Mouse (Mus musculus): ENCODE data around the gene Gpa33. TPM values are rescaled to one million over a fixed set of nuclear protein-coding genes. Genes with fewer than 3 reads are reported as not detected.

Gene Gpa33
- polyA plus RNA-seq, 1 experiment from 2014 or later: 0.25 TPM

DNA sequence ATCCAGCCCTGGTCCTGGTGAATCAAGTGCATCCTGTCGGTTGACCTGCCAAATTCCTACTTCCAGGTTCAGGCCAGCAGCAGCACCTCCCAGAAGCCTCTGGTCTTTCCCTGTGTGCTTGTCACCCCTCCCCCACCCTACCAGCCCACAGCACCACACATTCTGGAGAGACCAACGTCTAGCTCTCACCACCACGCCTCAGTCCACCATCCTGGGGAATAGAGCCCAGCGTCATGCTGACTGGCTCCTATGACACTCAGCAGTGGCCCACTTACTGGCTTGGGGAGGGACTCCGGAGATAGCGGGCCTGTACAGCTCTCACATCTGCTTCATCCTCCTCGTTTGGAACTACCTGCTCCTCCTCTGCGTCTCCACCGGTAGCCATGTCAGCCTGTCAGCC lies 3.2 kb upstream of the Gpa33 start:
- 0 out of 2 replicates have a peak, but pooled peaks have one; percentile 14 for ATAC-seq (ENCODE audit: low read depth)
- H3K4me2 ChIP-seq (ENCODE audit: low read depth, low read length): peak overlapping the region; percentile 41
- no peak overlapping the region for H3K9ac ChIP-seq (ENCODE audit: low read length)
- WGBS: 38% methylated on average over 9 of the region's 9 CpGs
- H3K9me3 ChIP-seq (ENCODE audit: control insufficient read depth, low read length): no peaks in the 10 kb centered on the region
- H3K27ac ChIP-seq (ENCODE audit: low read length): no peak overlapping the region
- peaks cover 12% of the 10 kb centered on the region for H3K4me1 ChIP-seq (replicated peaks; ENCODE audit: control insufficient read depth, insufficient read depth, low read length)
- peak overlapping the region; percentile 13 for H3K4me3 ChIP-seq (ENCODE audit: low read length)
- no peaks in the 10 kb centered on the region for H3K27me3 ChIP-seq (ENCODE audit: control insufficient read depth, insufficient read depth, low read depth, low read length)
- no peaks in the 10 kb centered on the region for H3K36me3 ChIP-seq (ENCODE audit: control insufficient read depth, insufficient read depth, low read length)

DNA sequence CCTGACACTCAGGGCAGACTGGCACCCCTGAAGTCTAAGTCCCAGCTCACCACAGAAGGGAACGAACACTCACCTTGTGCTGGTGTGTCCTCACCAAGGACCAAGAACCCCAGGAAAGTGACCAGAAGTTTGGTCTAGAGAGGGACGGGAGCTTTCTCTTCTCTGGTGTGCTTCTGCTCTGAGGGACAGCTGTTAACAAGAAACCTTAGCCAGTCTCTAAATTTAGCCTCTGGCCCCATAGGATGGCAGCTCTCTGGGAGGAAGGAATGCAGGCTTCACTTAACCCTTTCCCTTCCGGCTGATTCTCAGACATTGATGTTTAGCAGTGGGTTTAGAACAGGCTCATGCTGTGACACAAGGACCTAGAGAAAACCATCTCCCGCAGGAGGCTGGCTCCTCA lies 2.3 kb upstream of the Gpa33 start, which contains the start of gene Dusp27:
Dusp27 (minus strand) TSS at position 204 of the 400 bp plus-strand sequence.
- peak within 1 kb of the TSS; percentile 41 for H3K4me2 ChIP-seq (ENCODE audit: low read depth, low read length)
- H3K36me3 ChIP-seq (ENCODE audit: control insufficient read depth, insufficient read depth, low read length): no peaks in the 10 kb centered on the region
- H3K4me3 ChIP-seq (ENCODE audit: low read length): peak within 1 kb of the TSS; percentile 13
- H3K27ac ChIP-seq (ENCODE audit: low read length): 0 out of 2 replicates have a peak within 1 kb of the TSS, but pooled peaks have one; percentile 15
- ATAC-seq (ENCODE audit: low read depth): no peak
- H3K9ac ChIP-seq (ENCODE audit: low read length): peak within 1 kb of the TSS; percentile 35
- H3K4me1 ChIP-seq (replicated peaks; ENCODE audit: control insufficient read depth, insufficient read depth, low read length): peaks cover 14% of the 10 kb centered on the region
- H3K9me3 ChIP-seq (ENCODE audit: control insufficient read depth, low read length): no peaks in the 10 kb centered on the region
- H3K27me3 ChIP-seq (ENCODE audit: control insufficient read depth, insufficient read depth, low read depth, low read length): no peaks in the 10 kb centered on the region
- 20% methylated on average over 4 of the region's 4 CpGs for WGBS

DNA sequence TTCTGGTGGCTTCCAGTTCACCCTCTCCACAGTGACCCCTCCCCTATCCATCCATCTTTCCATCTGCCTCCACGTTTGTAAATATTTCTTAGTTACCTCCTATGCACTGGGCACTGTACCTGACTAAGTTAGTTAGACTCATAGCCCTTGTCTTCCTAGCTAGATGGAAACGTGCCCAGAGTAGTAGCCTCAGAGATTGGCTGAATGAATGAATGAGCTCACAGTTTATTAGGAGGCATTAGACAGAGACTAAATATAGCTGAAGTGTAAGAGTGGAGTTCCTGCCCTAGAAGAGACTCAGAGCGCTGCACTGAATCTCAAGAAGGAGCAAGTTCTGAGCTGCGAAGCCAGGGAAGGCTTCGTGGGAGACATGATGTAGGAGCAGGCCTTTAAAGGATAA lies 1.5 kb upstream of the Gpa33 start:
- H3K4me3 ChIP-seq (ENCODE audit: low read length): no peak overlapping the region
- no peaks in the 10 kb centered on the region for H3K9me3 ChIP-seq (ENCODE audit: control insufficient read depth, low read length)
- no peak overlapping the region for H3K27ac ChIP-seq (ENCODE audit: low read length)
- H3K4me2 ChIP-seq (ENCODE audit: low read depth, low read length): no peak overlapping the region
- ATAC-seq (ENCODE audit: low read depth): no peak
- no peaks in the 10 kb centered on the region for H3K36me3 ChIP-seq (ENCODE audit: control insufficient read depth, insufficient read depth, low read length)
- WGBS: 79% methylated on average over 5 of the region's 5 CpGs
- no peaks in the 10 kb centered on the region for H3K27me3 ChIP-seq (ENCODE audit: control insufficient read depth, insufficient read depth, low read depth, low read length)
- peaks cover 14% of the 10 kb centered on the region for H3K4me1 ChIP-seq (replicated peaks; ENCODE audit: control insufficient read depth, insufficient read depth, low read length)
- H3K9ac ChIP-seq (ENCODE audit: low read length): no peak overlapping the region

DNA sequence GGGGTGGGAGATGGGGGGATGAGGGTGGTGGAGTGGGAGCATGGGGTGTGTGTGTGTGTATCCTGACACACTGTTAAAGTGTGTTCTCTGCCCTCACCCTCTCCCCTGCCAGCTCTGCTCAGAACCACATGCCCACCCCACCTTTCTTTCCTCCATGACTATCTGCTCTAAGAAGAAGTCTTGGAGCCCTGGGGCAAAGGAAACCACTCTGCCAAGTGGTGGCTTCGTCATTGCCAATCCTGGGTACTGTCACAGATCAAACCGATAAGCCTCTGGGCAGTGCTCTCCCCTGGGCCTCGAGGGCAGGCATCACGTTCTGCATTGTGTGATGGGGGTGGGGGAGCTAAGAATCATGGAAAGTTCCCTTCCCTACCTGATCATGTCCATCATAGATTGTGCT lies 2.3 kb downstream of the Gpa33 start:
- H3K9ac ChIP-seq (ENCODE audit: low read length): no peak overlapping the region
- H3K4me3 ChIP-seq (ENCODE audit: low read length): no peak overlapping the region
- H3K27me3 ChIP-seq (ENCODE audit: control insufficient read depth, insufficient read depth, low read depth, low read length): no peaks in the 10 kb centered on the region
- WGBS: 32% methylated on average over 4 of the region's 4 CpGs
- no peak overlapping the region for H3K4me2 ChIP-seq (ENCODE audit: low read depth, low read length)
- no peak for ATAC-seq (ENCODE audit: low read depth)
- H3K9me3 ChIP-seq (ENCODE audit: control insufficient read depth, low read length): no peaks in the 10 kb centered on the region
- no peak overlapping the region for H3K27ac ChIP-seq (ENCODE audit: low read length)
- no peaks in the 10 kb centered on the region for H3K36me3 ChIP-seq (ENCODE audit: control insufficient read depth, insufficient read depth, low read length)
- peaks cover 6% of the 10 kb centered on the region; the same call in 1 of the 2 replicates for H3K4me1 ChIP-seq (replicated peaks; ENCODE audit: control insufficient read depth, insufficient read depth, low read length)

DNA sequence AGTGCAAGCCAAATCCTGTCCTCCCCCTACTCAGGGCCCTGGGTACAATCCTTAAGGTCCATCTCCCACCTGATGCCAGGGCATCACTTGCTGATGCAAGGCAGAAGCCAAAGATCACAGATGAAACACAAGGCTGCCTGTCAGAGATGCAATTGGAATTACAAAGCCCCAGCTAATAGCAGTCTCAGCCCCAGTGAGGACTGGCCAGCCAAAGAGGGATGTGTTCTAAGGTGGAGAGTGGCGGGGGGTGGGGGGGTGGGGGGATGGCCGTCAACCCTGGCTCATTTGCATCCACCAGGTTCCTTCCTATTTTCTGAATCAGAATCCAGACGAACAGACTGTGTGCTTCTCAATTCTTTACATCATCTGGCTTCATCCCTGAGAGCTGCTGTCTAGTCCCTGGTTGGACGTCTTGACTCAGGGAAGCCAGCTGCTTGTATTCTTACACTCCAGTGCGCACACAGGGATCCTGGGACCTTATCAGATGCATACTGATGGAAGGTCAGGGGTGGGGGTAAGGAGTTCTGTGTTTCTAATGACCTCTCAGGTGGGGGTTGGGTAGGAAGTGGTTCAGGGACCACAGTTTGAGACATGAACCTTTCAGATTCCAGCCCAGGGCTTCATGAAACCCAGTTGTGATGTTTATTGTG lies 5.2 kb downstream of the Gpa33 start:
- no peaks in the 10 kb centered on the region for H3K9me3 ChIP-seq (ENCODE audit: control insufficient read depth, low read length)
- no peaks in the 10 kb centered on the region for H3K36me3 ChIP-seq (ENCODE audit: control insufficient read depth, insufficient read depth, low read length)
- ATAC-seq (ENCODE audit: low read depth): no peak
- WGBS: 49% methylated on average over 5 of the region's 5 CpGs
- no peaks in the 10 kb centered on the region for H3K27me3 ChIP-seq (ENCODE audit: control insufficient read depth, insufficient read depth, low read depth, low read length)
- no peak overlapping the region for H3K9ac ChIP-seq (ENCODE audit: low read length)
- H3K27ac ChIP-seq (ENCODE audit: low read length): no peak overlapping the region
- peaks cover 2% of the 10 kb centered on the region; the same call in 1 of the 2 replicates for H3K4me1 ChIP-seq (replicated peaks; ENCODE audit: control insufficient read depth, insufficient read depth, low read length)
- no peak overlapping the region for H3K4me2 ChIP-seq (ENCODE audit: low read depth, low read length)
- no peak overlapping the region for H3K4me3 ChIP-seq (ENCODE audit: low read length)

DNA sequence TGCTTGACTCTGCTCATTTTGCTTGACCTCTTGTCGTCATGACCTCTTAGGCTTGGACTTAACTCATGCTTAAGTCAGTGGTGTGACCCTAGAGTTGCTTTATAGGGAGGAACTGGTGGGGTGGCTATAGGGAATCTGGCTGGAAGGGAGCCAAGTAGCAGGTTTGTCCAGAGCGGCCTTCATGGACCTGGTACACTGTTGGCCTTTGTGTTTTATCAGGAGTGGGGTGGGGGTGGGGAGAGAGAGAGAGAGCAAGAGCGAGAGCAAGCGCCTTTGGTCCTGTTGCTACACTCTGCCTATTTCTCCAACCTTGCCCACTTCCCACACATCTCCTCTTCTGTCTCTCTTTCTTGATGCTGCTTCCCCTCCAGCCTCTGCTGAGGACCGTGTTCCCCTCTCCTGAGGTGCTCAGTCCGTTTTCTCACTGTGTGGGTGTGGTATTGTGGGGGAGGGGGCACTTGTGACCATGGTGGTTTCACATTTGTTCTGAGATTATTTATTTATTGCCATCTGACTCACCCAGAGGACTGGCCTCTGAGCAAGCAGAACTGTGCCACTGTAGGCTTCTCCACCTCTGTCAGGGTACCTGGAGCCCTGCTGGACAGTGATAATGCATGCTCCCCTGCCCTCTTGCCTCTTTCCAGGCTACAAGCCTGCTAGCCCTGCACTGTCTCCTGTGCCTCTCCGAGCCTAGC lies 7.4 kb downstream of the Gpa33 start:
- H3K27ac ChIP-seq (ENCODE audit: low read length): no peak overlapping the region
- no peaks in the 10 kb centered on the region for H3K4me1 ChIP-seq (replicated peaks; ENCODE audit: control insufficient read depth, insufficient read depth, low read length)
- no peaks in the 10 kb centered on the region for H3K9me3 ChIP-seq (ENCODE audit: control insufficient read depth, low read length)
- no peak overlapping the region for H3K4me2 ChIP-seq (ENCODE audit: low read depth, low read length)
- no peak overlapping the region for H3K4me3 ChIP-seq (ENCODE audit: low read length)
- no peaks in the 10 kb centered on the region for H3K36me3 ChIP-seq (ENCODE audit: control insufficient read depth, insufficient read depth, low read length)
- no peak for ATAC-seq (ENCODE audit: low read depth)
- H3K9ac ChIP-seq (ENCODE audit: low read length): no peak overlapping the region
- WGBS: 43% methylated on average over 7 of the region's 7 CpGs
- H3K27me3 ChIP-seq (ENCODE audit: control insufficient read depth, insufficient read depth, low read depth, low read length): no peaks in the 10 kb centered on the region

DNA sequence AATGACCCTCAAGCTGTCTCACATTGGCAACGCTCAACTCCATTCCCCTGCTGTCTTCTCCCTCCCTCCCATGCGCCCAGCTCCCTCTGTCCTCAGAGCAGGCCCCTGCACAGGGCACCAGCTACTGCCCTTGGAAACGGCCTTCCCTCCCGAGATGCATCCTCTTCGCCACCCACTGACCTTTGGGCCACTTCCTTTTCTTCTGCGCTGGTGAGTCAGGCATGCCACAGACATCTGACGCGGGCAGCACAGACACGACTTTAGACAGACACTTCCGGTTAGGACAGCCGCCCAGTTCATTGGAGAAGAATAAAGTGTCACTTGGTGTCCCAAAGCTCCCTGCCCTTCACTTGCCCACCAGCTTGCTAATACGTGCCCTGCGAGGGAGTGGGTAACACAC lies 8.1 kb downstream of the Gpa33 start:
- ATAC-seq (ENCODE audit: low read depth): peak; percentile 38; the same call in 1 of the 2 replicates
- no peaks in the 10 kb centered on the region for H3K4me1 ChIP-seq (replicated peaks; ENCODE audit: control insufficient read depth, insufficient read depth, low read length)
- 35% methylated on average over 13 of the region's 13 CpGs for WGBS
- no peak overlapping the region for H3K9ac ChIP-seq (ENCODE audit: low read length)
- H3K36me3 ChIP-seq (ENCODE audit: control insufficient read depth, insufficient read depth, low read length): no peaks in the 10 kb centered on the region
- no peaks in the 10 kb centered on the region for H3K9me3 ChIP-seq (ENCODE audit: control insufficient read depth, low read length)
- H3K27me3 ChIP-seq (ENCODE audit: control insufficient read depth, insufficient read depth, low read depth, low read length): no peaks in the 10 kb centered on the region
- no peak overlapping the region for H3K4me3 ChIP-seq (ENCODE audit: low read length)
- no peak overlapping the region for H3K27ac ChIP-seq (ENCODE audit: low read length)
- H3K4me2 ChIP-seq (ENCODE audit: low read depth, low read length): no peak overlapping the region

DNA sequence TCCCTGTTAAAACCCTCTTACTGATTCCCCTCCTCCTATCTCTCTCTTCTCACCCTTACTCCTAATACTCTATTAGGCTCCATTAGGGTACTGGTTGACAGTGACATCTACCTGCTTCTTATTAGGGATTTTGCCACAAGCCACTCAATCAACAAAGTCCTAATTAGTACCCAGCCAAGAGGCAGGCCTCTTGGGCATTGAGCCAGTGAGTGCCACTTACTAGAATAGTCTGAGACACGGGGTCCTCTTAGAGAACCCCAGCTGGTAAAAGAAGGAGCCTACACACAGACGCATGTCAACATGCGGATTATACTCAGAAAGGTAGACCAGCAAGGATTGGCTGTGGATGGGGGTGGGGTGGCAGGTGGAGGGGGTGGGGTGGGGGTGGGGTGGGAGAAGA lies 9.1 kb downstream of the Gpa33 start:
- no peak for ATAC-seq (ENCODE audit: low read depth)
- H3K27ac ChIP-seq (ENCODE audit: low read length): no peak overlapping the region
- WGBS: 66% methylated on average over 3 of the region's 3 CpGs
- H3K9ac ChIP-seq (ENCODE audit: low read length): no peak overlapping the region
- H3K4me1 ChIP-seq (replicated peaks; ENCODE audit: control insufficient read depth, insufficient read depth, low read length): no peaks in the 10 kb centered on the region
- no peaks in the 10 kb centered on the region for H3K36me3 ChIP-seq (ENCODE audit: control insufficient read depth, insufficient read depth, low read length)
- H3K9me3 ChIP-seq (ENCODE audit: control insufficient read depth, low read length): no peaks in the 10 kb centered on the region
- H3K4me2 ChIP-seq (ENCODE audit: low read depth, low read length): no peak overlapping the region
- H3K27me3 ChIP-seq (ENCODE audit: control insufficient read depth, insufficient read depth, low read depth, low read length): no peaks in the 10 kb centered on the region
- no peak overlapping the region for H3K4me3 ChIP-seq (ENCODE audit: low read length)

DNA sequence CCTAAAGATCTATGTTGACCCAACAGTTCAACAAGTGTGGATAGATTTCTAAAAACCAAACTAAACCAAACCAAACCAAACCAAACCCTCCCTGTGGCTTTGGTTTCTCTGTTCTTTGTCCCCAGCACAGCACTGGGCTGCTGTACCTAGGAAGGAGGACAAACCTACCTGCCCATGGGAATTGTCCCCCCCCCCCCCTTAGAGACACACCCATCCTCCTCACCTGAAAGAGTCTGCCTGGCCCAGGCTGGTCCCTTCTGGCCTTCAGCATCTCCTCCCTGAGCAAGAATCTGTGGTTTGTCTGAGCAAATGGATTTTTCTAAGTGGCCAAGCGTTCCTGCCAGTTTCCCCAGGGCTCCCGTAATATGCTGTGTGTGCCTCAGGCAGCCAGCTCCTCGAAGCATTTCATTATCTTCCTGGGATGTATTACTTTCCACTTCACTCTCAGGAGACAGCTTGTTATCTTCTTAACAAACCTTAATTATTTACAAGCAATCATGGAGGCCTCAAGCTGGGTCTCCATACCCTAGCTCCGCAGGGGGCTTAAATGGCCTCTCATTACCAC lies 9.7 kb downstream of the Gpa33 start:
- Histone ChIP-seq H3K9me3 (ENCODE audit: control insufficient read depth, low read length) (no peaks in the 10 kb centered on the region), H3K27ac (ENCODE audit: low read length) (no peak overlapping the region), H3K36me3 (ENCODE audit: control insufficient read depth, insufficient read depth, low read length) (no peaks in the 10 kb centered on the region), H3K4me1 (replicated peaks; ENCODE audit: control insufficient read depth, insufficient read depth, low read length) (no peaks in the 10 kb centered on the region), H3K27me3 (ENCODE audit: control insufficient read depth, insufficient read depth, low read depth, low read length) (no peaks in the 10 kb centered on the region), H3K4me3 (ENCODE audit: low read length) (no peak overlapping the region), H3K9ac (ENCODE audit: low read length) (no peak overlapping the region), H3K4me2 (ENCODE audit: low read depth, low read length) (no peak overlapping the region)
- 63% methylated on average over 4 of the region's 4 CpGs for WGBS
- ATAC-seq (ENCODE audit: low read depth): no peak
